Mouse (Mus musculus): ENCODE measurements around the gene Rptor. TPM values are rescaled to one million over a fixed set of nuclear protein-coding genes. Genes with fewer than 3 reads are reported as not detected.
A peak's percentile ranks its signal among the peaks of the same experiment; 100 is the strongest.

Rptor gene
- polyA plus RNA-seq, 1 experiment from 2014 or later: 3.9 TPM

- Histone ChIP-seq H3K27ac (ENCODE audit: low read length) (no peak overlapping the region), H3K9ac (ENCODE audit: low read depth, low read length) (no peak overlapping the region), H3K4me3 (ENCODE audit: low read depth, low read length) (no peak overlapping the region), H3K4me1 (ENCODE audit: control insufficient read depth, low read depth, low read length) (no peaks in the 10 kb centered on the region), H3K36me3 (ENCODE audit: control insufficient read depth, insufficient read depth) (no peaks in the 10 kb centered on the region), H3K9me3 (replicated peaks; ENCODE audit: control insufficient read depth, low read length) (no peaks in the 10 kb centered on the region), H3K27me3 (ENCODE audit: control insufficient read depth, insufficient read depth, low read depth, low read length) (no peaks in the 10 kb centered on the region), H3K4me2 (ENCODE audit: low read depth, low read length) (no peak overlapping the region)
- WGBS (ENCODE audit: insufficient replicate concordance): 62% methylated on average over 7 of the region's 7 CpGs
- no peak for ATAC-seq (ENCODE audit: low read depth)
Observed at GRCm38 (mm10) chr11:119871141-119871540, 268.4 kb downstream of the Rptor start.

- Histone ChIP-seq H3K36me3 (ENCODE audit: control insufficient read depth, insufficient read depth) (no peaks in the 10 kb centered on the region), H3K27ac (ENCODE audit: low read length) (no peak overlapping the region), H3K9ac (ENCODE audit: low read depth, low read length) (no peak overlapping the region), H3K9me3 (replicated peaks; ENCODE audit: control insufficient read depth, low read length) (no peaks in the 10 kb centered on the region), H3K4me2 (ENCODE audit: low read depth, low read length) (no peak overlapping the region), H3K4me1 (ENCODE audit: control insufficient read depth, low read depth, low read length) (no peaks in the 10 kb centered on the region), H3K4me3 (ENCODE audit: low read depth, low read length) (no peak overlapping the region), H3K27me3 (ENCODE audit: control insufficient read depth, insufficient read depth, low read depth, low read length) (no peaks in the 10 kb centered on the region)
- ATAC-seq (ENCODE audit: low read depth): no peak
- WGBS (ENCODE audit: insufficient replicate concordance): 86% methylated on average over 4 of the region's 4 CpGs
Observed at GRCm38 (mm10) chr11:119873643-119874042, 270.9 kb downstream of the Rptor start.

GRCm38 (mm10) chr11:119874841-119875240 is 272.1 kb downstream of the Rptor start:
- no peak overlapping the region for H3K4me2 ChIP-seq (ENCODE audit: low read depth, low read length)
- WGBS (ENCODE audit: insufficient replicate concordance): 33% methylated on average over 1 of the region's 1 CpGs
- H3K4me3 ChIP-seq (ENCODE audit: low read depth, low read length): no peak overlapping the region
- H3K27ac ChIP-seq (ENCODE audit: low read length): no peak overlapping the region
- H3K36me3 ChIP-seq (ENCODE audit: control insufficient read depth, insufficient read depth): no peaks in the 10 kb centered on the region
- H3K27me3 ChIP-seq (ENCODE audit: control insufficient read depth, insufficient read depth, low read depth, low read length): no peaks in the 10 kb centered on the region
- H3K9ac ChIP-seq (ENCODE audit: low read depth, low read length): no peak overlapping the region
- ATAC-seq (ENCODE audit: low read depth): no peak
- H3K4me1 ChIP-seq (ENCODE audit: control insufficient read depth, low read depth, low read length): no peaks in the 10 kb centered on the region
- H3K9me3 ChIP-seq (replicated peaks; ENCODE audit: control insufficient read depth, low read length): no peaks in the 10 kb centered on the region

- WGBS (ENCODE audit: insufficient replicate concordance): 69% methylated on average over 9 of the region's 9 CpGs
- Histone ChIP-seq H3K27ac (ENCODE audit: low read length) (peak overlapping the region; percentile 29; the same call in 1 of the 2 replicates), H3K9ac (ENCODE audit: low read depth, low read length) (no peak overlapping the region), H3K36me3 (ENCODE audit: control insufficient read depth, insufficient read depth) (no peaks in the 10 kb centered on the region), H3K4me1 (ENCODE audit: control insufficient read depth, low read depth, low read length) (no peaks in the 10 kb centered on the region), H3K9me3 (replicated peaks; ENCODE audit: control insufficient read depth, low read length) (no peaks in the 10 kb centered on the region), H3K4me3 (ENCODE audit: low read depth, low read length) (no peak overlapping the region), H3K27me3 (ENCODE audit: control insufficient read depth, insufficient read depth, low read depth, low read length) (no peaks in the 10 kb centered on the region), H3K4me2 (ENCODE audit: low read depth, low read length) (no peak overlapping the region)
- peak; percentile 30; the same call in 1 of the 2 replicates for ATAC-seq (ENCODE audit: low read depth)
Observed at GRCm38 (mm10) chr11:119875685-119876084, 273.0 kb downstream of the Rptor start.

- Histone ChIP-seq H3K9me3 (replicated peaks; ENCODE audit: control insufficient read depth, low read length) (no peaks in the 10 kb centered on the region), H3K9ac (ENCODE audit: low read depth, low read length) (no peak overlapping the region), H3K4me3 (ENCODE audit: low read depth, low read length) (no peak overlapping the region), H3K4me1 (ENCODE audit: control insufficient read depth, low read depth, low read length) (no peaks in the 10 kb centered on the region), H3K27ac (ENCODE audit: low read length) (no peak overlapping the region), H3K36me3 (ENCODE audit: control insufficient read depth, insufficient read depth) (no peaks in the 10 kb centered on the region), H3K27me3 (ENCODE audit: control insufficient read depth, insufficient read depth, low read depth, low read length) (no peaks in the 10 kb centered on the region), H3K4me2 (ENCODE audit: low read depth, low read length) (no peak overlapping the region)
- 70% methylated on average over 7 of the region's 7 CpGs for WGBS (ENCODE audit: insufficient replicate concordance)
- ATAC-seq (ENCODE audit: low read depth): no peak
Observed at GRCm38 (mm10) chr11:119877124-119877523, 274.4 kb downstream of the Rptor start.

- WGBS (ENCODE audit: insufficient replicate concordance): 74% methylated on average over 5 of the region's 5 CpGs
- no peaks in the 10 kb centered on the region for H3K9me3 ChIP-seq (replicated peaks; ENCODE audit: control insufficient read depth, low read length)
- H3K4me3 ChIP-seq (ENCODE audit: low read depth, low read length): no peak overlapping the region
- H3K4me2 ChIP-seq (ENCODE audit: low read depth, low read length): no peak overlapping the region
- H3K9ac ChIP-seq (ENCODE audit: low read depth, low read length): no peak overlapping the region
- no peaks in the 10 kb centered on the region for H3K36me3 ChIP-seq (ENCODE audit: control insufficient read depth, insufficient read depth)
- no peaks in the 10 kb centered on the region for H3K27me3 ChIP-seq (ENCODE audit: control insufficient read depth, insufficient read depth, low read depth, low read length)
- ATAC-seq (ENCODE audit: low read depth): no peak
- no peaks in the 10 kb centered on the region for H3K4me1 ChIP-seq (ENCODE audit: control insufficient read depth, low read depth, low read length)
- no peak overlapping the region for H3K27ac ChIP-seq (ENCODE audit: low read length)
Observed at GRCm38 (mm10) chr11:119879573-119879972, 276.9 kb downstream of the Rptor start.

GRCm38 (mm10) chr11:119883646-119884045 is 280.9 kb downstream of the Rptor start:
- Histone ChIP-seq H3K4me1 (ENCODE audit: control insufficient read depth, low read depth, low read length) (no peaks in the 10 kb centered on the region), H3K4me2 (ENCODE audit: low read depth, low read length) (no peak overlapping the region), H3K9ac (ENCODE audit: low read depth, low read length) (no peak overlapping the region), H3K27ac (ENCODE audit: low read length) (no peak overlapping the region), H3K27me3 (ENCODE audit: control insufficient read depth, insufficient read depth, low read depth, low read length) (no peaks in the 10 kb centered on the region), H3K9me3 (replicated peaks; ENCODE audit: control insufficient read depth, low read length) (no peaks in the 10 kb centered on the region), H3K4me3 (ENCODE audit: low read depth, low read length) (no peak overlapping the region), H3K36me3 (ENCODE audit: control insufficient read depth, insufficient read depth) (peaks cover 3% of the 10 kb centered on the region; the same call in 1 of the 2 replicates)
- WGBS (ENCODE audit: insufficient replicate concordance): 74% methylated on average over 2 of the region's 2 CpGs
- ATAC-seq (ENCODE audit: low read depth): no peak

- H3K9me3 ChIP-seq (replicated peaks; ENCODE audit: control insufficient read depth, low read length): no peaks in the 10 kb centered on the region
- ATAC-seq (ENCODE audit: low read depth): no peak
- H3K4me3 ChIP-seq (ENCODE audit: low read depth, low read length): no peak overlapping the region
- no peak overlapping the region for H3K27ac ChIP-seq (ENCODE audit: low read length)
- WGBS (ENCODE audit: insufficient replicate concordance): 73% methylated on average over 3 of the region's 3 CpGs
- H3K4me2 ChIP-seq (ENCODE audit: low read depth, low read length): no peak overlapping the region
- peaks cover 2% of the 10 kb centered on the region; the same call in 1 of the 2 replicates for H3K4me1 ChIP-seq (ENCODE audit: control insufficient read depth, low read depth, low read length)
- H3K36me3 ChIP-seq (ENCODE audit: control insufficient read depth, insufficient read depth): peaks cover 5% of the 10 kb centered on the region; the same call in 1 of the 2 replicates
- H3K9ac ChIP-seq (ENCODE audit: low read depth, low read length): no peak overlapping the region
- no peaks in the 10 kb centered on the region for H3K27me3 ChIP-seq (ENCODE audit: control insufficient read depth, insufficient read depth, low read depth, low read length)
Observed at GRCm38 (mm10) chr11:119889966-119890365, 287.3 kb downstream of the Rptor start.

GRCm38 (mm10) chr11:119891601-119892215 is 289.0 kb downstream of the Rptor start:
- Histone ChIP-seq H3K9me3 (replicated peaks; ENCODE audit: control insufficient read depth, low read length) (no peaks in the 10 kb centered on the region), H3K4me2 (ENCODE audit: low read depth, low read length) (no peak overlapping the region), H3K4me3 (ENCODE audit: low read depth, low read length) (no peak overlapping the region), H3K9ac (ENCODE audit: low read depth, low read length) (no peak overlapping the region), H3K27me3 (ENCODE audit: control insufficient read depth, insufficient read depth, low read depth, low read length) (no peaks in the 10 kb centered on the region), H3K4me1 (ENCODE audit: control insufficient read depth, low read depth, low read length) (peaks cover 2% of the 10 kb centered on the region; the same call in 1 of the 2 replicates), H3K27ac (ENCODE audit: low read length) (no peak overlapping the region), H3K36me3 (ENCODE audit: control insufficient read depth, insufficient read depth) (peaks cover 5% of the 10 kb centered on the region; the same call in 1 of the 2 replicates)
- ATAC-seq (ENCODE audit: low read depth): no peak
- 71% methylated on average over 7 of the region's 7 CpGs for WGBS (ENCODE audit: insufficient replicate concordance)

All from liver, embryonic 16.5 days (tissue).